Mouse (Mus musculus) lung, adult 2 months (tissue): ENCODE measurements around the gene Exosc3.

Experiments
- CTCF ChIP-seq: fragments of 200-500 bp; IDR thresholded peaks from 2 replicates; pipeline ENCODE4 v1.5.1; 2011; ENCODE audit warnings: mild to moderate bottlenecking, low read length, control low read depth; ENCODE audit not compliant: insufficient read depth
- POLR2A ChIP-seq: fragments of 200-500 bp; IDR thresholded peaks from 2 replicates; pipeline ENCODE4 v1.6.1; 2011; ENCODE audit warnings: low read depth, mild to moderate bottlenecking, control low read depth, low read length, borderline replicate concordance; ENCODE audit errors: extremely low read depth

GRCm38 (mm10) chr4:45296662-45297564 is 45.6 kb downstream of the Exosc3 start, which contains the start of gene Trmt10b:
- no peak for TF ChIP-seq CTCF
- no peak for TF ChIP-seq POLR2A
